Mouse (Mus musculus) MEL-GATA-1-ER (cell line): ENCODE measurements around the gene Sesn2.
"Not testable (repeated sequence)": the region's sequence is repeated elsewhere in the genome, so short reads cannot be mapped to it uniquely, and the experiment has no call there.

ENCODE experiments used
- DNase-seq: peaks from one replicate; pipeline ENCODE4 v3.0.0-alpha.2; 2012; ENCODE audit warnings: low read depth; ENCODE audit errors: extremely low read depth

Sesn2 gene

DNA sequence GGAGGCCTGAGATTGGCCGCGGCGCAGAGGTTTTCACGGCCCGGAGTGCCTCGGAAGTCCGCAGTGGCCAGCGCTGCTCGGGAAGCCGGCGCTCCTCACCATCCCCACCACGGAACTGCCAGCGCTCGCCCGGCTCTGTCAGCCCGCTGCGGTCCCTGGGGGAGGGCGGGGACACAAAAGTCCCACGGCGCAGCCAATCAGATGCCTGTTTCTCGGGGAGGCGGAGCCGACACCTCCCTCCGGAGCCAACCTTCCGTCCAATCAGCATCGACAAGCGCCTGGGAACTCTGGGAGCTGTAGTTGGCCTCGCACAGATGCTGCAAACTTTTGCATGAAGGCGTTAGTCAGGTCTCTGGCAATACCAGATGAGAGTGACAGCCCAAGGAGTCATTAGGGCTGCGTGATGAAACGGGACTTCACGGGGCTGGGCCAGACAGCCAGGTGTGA lies at the start of gene Sesn2:
Gene Sesn2 (minus strand): TSS at position 150 of the 447 bp plus-strand sequence.
- peak; percentile 95 for DNase-seq

DNA sequence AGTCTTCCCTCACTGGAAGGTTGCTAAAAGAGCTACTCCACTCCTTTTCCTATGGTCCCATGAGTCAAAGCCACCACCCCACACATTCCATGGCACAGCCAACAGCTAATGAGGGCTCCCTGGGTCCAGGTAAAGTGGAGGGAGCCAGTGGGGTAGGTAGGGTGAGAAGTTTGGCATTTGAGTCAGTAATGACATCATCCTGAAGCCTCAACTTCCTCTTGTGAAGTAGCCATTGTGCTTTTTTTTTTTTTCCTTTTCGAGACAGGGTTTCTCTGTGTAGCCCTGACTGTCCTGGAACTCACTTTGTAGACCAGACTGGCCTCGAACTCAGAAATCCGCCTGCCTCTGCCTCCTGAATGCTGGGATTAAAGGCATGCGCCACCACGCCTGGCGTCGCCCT lies 45.2 kb upstream of the Sesn2 start:
- DNase-seq = not testable (repeated sequence)

DNA sequence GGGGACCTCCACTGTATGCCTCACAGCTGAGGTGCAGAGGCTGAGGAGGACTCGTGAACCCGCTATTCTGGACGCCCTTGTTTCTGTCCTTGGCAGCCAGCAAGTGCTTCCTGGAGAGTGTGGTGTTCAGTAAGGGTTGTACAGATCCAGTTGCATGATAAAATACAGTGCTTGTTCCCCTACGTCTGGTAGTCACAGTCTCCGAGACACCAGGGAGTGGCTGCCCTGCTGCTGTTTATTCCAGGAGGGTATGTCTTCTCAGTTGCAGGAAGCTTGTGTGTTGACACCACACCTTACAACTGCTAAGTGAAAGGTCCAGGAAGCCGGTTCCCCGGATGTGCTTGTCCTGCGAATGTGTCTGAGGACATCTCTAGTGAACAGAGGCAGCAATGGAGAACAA lies 44.4 kb upstream of the Sesn2 start:
- DNase-seq = no peak

DNA sequence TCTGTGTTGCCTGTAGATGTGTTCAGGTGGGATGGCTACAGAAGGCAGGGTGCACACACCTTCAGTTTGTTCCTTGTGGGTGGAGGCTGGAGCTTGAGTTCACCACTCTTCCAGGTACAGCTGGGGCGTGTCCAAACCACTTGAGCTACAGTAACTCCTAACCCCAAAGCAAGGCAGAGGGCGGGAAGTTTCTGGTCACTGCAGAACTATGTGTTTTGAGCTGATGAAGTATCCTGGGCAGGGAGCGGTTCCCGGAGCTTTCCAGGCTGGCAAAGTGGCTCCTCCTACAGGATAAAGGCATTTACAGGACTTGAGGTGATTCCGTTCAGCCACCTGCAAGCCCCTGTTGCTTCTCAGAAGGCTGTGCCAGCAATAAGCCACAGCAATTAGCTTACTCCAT lies 43.9 kb upstream of the Sesn2 start:
- DNase-seq = no peak

DNA sequence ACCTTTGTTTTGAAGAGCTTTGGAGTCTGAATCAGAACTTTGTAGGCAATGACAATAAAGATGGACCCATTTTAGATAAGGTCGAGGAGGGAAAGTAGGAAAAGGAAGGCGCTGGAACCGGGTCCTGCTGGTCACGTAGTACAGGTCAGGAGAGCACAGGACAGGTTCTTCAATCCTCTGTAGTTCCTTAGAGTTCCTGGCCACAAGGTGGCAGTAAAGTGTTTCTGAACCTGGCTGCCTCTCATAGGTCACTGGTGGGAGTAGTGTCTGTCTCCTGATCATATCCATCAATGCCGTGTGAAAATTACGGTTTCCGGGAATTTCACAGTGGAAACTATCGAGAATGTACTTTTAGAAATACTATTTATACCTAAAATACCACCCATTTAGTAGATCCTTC lies 35.5 kb upstream of the Sesn2 start:
- no peak for DNase-seq

DNA sequence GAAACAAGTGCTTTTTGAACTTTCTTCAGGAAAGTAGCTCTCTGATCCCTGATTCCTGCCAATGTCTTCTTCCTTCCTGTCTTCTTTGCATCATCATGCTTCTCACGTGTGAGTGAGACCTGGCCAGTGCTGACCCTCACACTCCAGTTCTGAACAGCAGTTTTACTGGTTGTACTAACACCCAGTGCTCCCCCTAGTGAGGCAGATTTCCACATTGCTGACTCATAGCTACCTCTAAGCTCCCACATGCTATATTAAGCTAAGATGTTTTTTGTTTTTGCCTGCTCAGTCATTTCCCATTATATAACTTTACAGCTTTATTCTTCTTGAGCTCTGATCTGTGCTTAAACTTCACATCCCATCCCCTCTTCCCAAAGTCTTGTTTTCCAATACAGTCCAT lies 32.4 kb upstream of the Sesn2 start:
- DNase-seq = no peak

DNA sequence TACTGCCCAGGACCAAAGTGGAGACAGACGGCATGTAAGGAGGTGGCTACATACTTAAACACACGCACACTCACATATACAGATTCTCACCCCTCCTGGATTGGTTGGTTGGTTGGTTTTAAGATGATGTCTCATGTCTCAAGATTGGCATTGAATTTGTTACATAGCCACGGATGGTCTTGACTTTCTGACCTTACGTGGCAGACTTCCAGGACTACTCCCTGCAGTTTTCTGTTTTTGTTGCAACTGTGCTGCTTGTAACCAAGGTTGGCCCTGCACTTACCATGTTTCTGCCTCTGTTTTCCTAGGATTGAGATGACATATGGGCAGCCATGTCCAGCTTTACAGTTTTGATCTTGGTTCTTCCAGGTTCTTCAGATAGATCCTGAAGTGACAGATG lies 31.1 kb upstream of the Sesn2 start:
- no peak for DNase-seq

DNA sequence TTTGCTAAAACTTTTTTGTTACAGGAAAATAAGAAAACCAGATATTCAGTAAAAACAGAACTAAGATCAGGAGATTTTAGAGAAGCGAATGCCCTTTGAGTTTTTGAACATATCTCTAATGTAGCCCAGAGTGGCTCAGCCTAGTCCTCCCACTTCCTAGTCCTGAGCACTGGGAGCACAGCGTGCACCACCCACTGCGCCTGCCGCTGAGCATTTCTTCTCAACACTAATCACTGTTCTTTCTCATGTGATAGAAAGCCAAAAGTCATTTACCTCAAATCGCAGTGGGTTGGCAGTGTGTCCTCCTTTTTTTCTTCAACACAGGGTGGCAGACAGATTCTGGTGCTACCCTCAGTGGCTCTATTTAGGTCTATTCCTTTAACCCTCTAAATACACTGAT lies 29.2 kb upstream of the Sesn2 start:
- no peak for DNase-seq

DNA sequence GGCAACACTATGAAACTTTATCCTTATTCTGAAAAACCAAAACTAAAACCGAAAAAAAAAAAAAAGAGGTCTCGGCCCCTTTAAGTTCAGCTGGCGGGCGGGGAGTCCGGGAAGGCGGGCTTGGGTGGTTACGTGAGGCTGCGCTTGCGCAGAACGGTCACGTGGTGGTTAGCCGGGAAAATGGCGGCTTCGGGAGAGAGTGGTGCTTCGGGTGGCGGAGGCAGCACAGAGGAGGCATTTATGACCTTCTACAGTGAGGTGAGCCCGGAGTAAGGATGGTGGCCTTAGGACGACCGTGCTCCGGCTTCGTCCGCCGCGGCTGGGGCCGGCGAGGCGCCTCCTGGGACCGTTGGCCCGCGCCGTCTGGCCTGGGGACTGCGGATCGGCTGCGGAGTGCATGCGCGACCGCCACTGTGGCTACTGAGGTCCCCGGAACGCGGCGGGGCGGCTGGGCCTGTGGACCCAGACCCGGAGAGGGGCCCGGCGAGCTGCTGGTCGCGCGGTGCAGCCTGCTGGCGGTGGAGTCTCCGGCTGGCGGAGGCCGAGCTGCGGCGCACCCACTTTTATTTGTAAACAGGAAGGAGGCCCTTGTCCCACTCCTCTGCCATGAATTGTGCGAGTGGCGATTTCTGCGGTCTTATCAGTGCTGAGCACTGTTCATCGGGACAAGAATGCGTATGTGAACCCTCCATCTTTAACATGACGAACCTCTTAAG lies 25.3 kb upstream of the Sesn2 start, which contains the start of gene Dnajc8:
Gene Dnajc8 (plus strand): TSS at position 145 of the 716 bp plus-strand sequence.
- DNase-seq = peak; percentile 78

DNA sequence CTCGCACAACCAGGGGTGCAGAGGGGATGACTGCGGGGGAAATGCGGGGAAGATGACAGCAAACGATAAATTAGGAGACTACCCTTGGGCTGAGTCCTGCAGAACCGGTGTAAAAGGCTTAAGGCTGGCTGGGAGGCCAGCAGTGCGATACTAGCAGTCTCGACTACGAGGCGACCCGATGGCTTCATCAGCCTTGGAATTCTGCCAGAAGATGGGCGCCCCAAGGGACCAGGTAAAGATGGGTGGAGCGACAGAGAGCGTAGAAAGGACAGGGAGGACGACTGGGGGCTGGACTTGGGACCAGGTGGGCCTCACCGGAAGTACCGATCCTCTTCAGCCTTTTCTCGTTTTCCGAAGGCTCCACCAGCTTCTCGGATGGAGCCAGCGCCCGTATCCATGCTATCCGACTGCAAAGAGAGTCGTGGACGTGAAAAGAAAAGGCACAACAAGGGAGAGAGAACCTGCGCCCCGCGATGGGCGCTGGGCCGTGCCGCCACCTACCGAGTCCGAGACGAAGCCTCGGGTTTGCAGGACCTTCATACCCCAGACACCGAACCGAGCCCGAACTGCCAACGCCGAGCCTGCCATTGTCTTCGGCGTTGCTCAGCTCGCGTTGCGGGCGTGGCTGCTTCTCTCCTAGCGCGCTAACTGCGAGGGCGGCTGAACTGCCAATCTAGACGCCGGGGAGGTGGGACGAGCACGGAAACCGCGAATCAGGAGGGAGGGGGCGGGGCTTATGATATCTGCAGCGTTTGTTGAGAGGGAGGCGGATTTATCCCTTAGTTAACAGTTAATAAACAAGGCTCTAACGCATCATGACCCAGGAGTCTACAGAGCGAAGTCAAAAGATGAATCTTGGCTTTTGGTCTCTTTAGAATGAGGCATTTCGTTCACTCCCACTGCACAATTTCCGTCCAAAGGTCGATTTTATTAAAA lies 22.9 kb upstream of the Sesn2 start, which contains the start of gene Atpif1:
Gene Atpif1 (minus strand): TSS at position 679 of the 936 bp plus-strand sequence.
- peak; percentile 90 for DNase-seq

DNA sequence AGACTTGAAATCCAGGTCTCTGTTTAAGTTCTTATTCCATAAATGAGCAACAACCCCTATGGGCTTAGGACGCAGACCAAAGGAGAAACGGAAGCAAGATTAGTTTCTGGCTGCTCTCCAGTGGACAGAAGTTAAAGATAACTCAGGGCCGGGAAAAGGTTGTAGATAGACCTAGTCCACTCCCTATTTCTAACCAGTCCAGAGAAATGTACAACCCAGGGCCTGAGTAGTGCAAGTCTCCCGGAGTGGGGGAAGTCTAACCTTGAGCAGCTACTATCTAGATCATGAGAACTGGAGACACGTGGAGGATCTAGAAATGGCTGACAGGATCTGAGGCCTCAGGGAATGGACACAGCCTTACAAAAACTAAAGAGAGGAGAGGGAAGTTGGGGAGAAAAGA lies 22.2 kb upstream of the Sesn2 start:
- DNase-seq = peak; percentile 85

DNA sequence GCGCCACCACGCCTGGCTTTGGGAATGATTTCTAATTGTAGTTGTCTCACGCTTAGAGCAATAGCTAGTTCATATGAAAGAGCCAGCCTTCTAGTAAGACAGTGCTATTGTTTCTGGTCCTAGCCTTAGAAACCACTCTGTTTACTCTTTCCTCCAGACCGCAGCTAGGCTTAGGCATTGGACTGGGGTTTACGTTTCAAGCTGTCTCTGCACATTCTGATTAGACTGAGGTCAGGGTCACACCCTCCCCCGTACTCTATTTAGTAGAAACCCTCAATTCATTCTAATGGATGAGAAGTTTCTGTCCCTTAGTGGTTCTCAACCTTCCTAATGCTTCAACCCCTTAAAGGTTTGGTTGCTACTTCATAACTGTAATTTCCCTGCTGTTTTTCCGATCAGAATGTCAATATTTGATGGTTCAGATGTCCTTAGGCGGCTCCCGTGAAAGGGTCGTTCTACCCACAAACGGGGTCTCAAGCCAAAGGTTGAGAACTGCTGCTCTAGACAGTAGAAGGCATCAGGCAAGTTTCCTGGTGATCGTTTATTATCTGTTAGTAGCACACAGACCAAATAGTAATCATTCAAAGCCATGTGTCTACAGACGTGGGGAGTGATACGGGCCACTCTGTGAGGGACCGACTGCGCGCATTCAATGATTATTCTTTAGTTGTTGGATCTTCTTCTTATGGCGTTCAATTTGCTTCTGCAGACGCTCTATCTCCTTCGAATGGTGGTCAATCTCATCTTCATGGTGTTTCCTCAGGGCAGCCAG lies 19.9 kb upstream of the Sesn2 start:
- peak; percentile 81 for DNase-seq

DNA sequence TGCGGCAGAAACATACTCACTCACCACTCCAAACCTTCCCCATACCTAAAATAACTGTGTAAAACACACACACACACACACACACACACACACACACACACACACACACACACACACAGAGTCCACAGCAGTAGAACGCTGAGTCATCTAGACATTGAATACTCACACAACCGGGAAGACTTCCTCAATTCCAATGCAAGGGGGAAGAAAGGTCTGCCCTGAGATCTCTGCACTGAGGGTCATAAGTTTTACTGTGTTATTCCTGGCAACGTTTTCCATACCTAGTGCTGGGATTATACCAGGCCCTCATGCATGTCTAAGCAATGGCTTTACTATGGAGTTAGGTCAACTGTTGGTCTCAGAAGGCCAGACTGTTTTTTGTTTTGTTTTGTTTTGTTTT lies 19.0 kb upstream of the Sesn2 start:
- peak; percentile 76 for DNase-seq

DNA sequence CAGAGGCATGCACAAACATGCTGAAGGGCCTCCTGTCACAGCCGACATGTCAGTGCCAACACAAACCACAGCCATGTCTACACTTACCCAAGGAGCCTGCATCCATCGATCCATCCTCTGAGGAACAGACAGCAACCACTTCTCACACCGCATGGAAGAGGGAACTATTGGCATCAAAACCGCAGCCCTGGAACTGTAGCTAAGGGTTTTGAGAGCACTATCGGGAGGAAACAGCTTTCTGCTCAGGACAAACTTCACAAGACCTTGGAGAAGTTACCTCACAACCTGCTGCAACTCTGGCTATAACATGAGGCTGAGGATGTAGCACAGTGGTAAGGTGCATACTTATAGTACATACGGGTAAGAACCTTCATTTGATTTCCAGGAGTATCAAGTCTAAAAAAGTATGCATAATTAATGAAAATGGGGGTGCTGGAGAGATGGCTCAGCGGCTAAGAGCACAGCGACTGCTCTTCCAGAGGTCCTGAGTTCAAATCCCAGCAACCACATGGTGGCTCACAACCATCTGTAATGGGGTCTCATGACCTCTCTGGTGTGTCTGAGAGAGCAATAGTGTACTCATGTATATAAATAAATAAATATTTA lies 17.7 kb upstream of the Sesn2 start:
- peak; percentile 91 for DNase-seq

DNA sequence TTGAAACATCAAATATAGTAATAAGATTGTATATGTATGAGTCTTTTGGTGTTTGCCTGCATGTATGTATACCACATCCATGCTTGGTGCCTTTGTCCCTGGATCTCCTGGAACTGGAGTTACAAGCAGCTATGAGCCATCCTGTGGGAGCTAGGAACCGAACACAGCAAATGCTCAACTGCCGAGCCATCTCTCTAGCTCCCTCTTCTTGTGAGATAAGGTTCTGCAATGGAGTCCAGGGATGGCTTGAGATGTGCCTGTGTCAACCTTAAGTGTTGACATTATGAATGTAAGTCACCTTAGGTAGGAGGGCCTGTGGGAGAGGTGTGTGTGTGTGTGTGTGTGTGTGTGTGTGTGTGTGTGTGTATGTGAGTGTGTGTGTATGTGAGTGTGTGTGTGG lies 16.4 kb upstream of the Sesn2 start:
- DNase-seq = no peak

DNA sequence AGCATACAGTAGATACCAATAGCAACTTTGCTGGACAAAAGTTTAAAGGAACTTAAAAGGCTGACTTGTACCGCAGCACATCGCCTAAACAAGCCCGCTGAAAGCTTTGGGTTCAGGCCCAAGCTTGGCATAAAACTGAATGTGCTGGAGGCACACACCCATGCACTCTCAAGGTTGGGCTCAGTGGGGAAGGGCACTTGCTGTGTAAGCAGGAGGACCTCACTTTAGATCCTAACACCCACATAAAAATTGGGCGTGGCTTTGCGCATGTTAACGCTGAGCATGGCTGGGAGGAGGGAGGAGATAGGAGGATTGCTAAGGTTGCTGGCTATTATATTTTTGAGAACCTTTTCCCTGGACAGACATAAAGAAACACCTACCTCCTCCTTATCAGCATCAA lies 14.5 kb upstream of the Sesn2 start:
- no peak for DNase-seq

DNA sequence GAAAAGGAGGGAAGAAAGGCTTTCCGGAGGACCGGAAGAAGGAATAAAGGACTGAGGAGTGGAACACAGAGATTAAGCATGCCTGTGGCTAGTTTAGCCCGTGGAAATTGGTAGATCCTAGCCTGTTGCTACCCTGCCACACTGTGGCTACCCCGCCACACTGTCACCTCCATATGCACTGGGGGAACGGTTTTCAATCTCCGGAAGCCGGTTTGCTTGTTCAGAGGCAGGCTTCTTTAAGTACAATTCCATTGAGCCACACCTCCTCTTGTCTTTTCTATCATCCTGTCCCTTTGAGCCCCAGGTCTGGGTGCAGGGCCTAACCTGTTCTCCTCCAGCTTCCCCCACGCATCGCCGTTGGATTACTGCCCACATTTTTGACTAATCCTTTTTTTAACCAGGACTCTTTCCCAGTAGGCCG lies 14.0 kb upstream of the Sesn2 start:
- no peak for DNase-seq

DNA sequence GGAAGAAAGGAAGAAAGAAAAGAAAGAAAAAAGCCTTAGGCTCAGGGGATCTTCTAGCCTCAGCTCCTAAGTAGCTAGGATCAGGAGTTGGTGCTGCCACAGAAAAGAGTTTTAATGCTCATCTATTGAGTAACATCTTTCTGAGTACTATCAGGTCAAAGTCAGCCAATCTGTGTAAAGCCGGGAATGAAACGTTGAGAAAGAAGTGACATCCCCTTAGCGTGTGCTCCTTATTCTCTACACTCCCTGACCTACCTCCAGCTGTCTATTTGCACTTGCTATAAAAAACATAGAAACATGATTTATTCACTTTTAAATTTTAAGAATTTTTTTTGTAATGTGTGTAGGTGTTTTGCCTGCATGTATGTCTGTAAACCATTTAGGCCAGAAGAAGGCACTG lies 8.9 kb upstream of the Sesn2 start:
- no peak for DNase-seq

DNA sequence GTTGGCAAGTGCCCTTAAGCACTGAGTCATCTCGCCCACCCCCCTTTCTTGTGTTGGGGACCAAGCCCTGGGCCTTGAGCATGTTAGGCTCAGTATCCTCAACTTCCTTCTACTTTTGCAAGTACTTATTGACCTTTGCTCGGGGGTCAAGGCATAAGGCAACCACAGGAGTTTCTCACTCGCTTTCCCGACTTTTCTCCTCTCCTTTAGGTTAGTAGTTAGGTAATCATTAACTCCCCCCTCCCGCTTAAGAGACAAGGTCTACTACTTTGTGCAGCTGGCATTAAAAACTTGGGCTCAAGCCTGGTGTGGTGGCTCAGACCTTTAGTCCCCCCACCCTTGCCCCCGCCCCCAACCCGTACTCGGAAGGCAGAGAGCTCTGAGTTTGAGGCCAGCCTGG lies 7.8 kb upstream of the Sesn2 start:
- DNase-seq = no peak

DNA sequence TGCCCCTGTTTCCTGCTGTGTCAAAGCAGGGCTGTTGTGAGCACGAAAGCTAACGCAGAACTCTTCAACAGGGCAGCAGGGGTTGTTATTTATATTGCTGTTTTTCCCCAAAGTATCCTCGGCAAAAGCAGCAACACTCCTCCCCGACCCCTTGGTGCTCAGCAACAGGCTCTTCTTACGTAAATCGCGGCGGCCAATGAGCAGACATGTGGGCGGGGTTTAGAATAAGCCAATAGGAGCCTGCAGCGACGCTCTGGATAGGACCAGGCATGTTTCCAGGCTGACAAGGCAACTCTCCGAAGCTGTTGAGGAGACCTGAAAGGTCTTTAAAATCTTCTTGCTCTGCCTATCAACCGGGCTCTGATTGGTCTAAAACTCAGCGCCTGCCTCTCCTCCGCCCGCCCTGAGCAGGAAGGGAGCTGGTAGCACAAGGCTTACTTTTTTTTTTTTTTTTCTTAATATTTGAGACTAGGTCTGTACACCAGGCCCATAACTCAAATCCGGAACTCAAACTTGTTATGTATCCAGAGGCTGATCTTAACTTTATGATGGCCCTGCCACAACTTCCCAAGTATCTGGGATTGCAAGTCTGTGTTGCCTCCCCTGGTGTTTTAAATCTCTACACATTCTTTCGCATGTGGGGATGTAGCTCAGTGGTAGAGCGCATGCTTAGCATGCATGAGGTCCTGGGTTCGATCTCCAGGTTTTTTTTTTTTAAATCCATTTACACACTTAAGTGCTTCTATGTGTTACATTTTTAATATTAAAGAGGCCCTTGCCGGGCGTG lies 5.3 kb upstream of the Sesn2 start:
- peak; percentile 99 for DNase-seq
